Mouse (Mus musculus): ENCODE measurements around the gene Abcc3. TPM values are rescaled to one million over a fixed set of nuclear protein-coding genes. Genes with fewer than 3 reads are reported as not detected.

The Abcc3 gene
- polyA plus RNA-seq, 1 experiment from 2014 or later: 1.1 TPM

GRCm38 (mm10) chr11:94330211-94330610, 62.6 kb downstream of the Abcc3 start:
- 89% methylated on average over 3 of the region's 3 CpGs for WGBS
- Histone ChIP-seq H3K4me3 (no peak overlapping the region), H3K4me2 (replicated peaks) (peak overlapping the region; percentile 70; the same call in 1 of the 2 replicates)

GRCm38 (mm10) chr11:94329270-94329891, 63.4 kb downstream of the Abcc3 start:
- no peaks in the 10 kb centered on the region for H3K9me3 ChIP-seq
- H3K36me3 ChIP-seq: peaks cover 10% of the 10 kb centered on the region
- 0 out of 2 replicates have a peak overlapping the region, but pooled peaks have one; percentile 77 for H3K4me3 ChIP-seq
- peak overlapping the region; percentile 70 for H3K4me2 ChIP-seq (replicated peaks)
- H3K9ac ChIP-seq: no peak overlapping the region
- 53% methylated on average over 4 of the region's 4 CpGs for WGBS
- no peak for ATAC-seq (ENCODE audit: low FRiP score, low read depth)
- no peak overlapping the region for H3K27ac ChIP-seq
- H3K4me1 ChIP-seq: peaks cover 27% of the 10 kb centered on the region
- H3K27me3 ChIP-seq: no peaks in the 10 kb centered on the region

More at GRCm38 (mm10) chr11:94330211-94330610, 62.6 kb downstream of the Abcc3 start:
- ATAC-seq (ENCODE audit: low FRiP score, low read depth): no peak
- Histone ChIP-seq H3K9ac (no peak overlapping the region), H3K9me3 (no peaks in the 10 kb centered on the region), H3K27me3 (no peaks in the 10 kb centered on the region), H3K27ac (no peak overlapping the region), H3K4me1 (peaks cover 27% of the 10 kb centered on the region), H3K36me3 (peaks cover 16% of the 10 kb centered on the region)

- H3K36me3 ChIP-seq: peaks cover 4% of the 10 kb centered on the region; the same call in 1 of the 2 replicates
- peak overlapping the region; percentile 93 for H3K9ac ChIP-seq
- ATAC-seq (ENCODE audit: low FRiP score, low read depth): no peak
- H3K9me3 ChIP-seq: no peaks in the 10 kb centered on the region
- peak overlapping the region; percentile 98 for H3K27ac ChIP-seq
- WGBS: 2% methylated on average over 10 of the region's 10 CpGs
- peak overlapping the region; percentile 77 for H3K4me3 ChIP-seq
- H3K27me3 ChIP-seq: no peaks in the 10 kb centered on the region
- peak overlapping the region; percentile 70 for H3K4me2 ChIP-seq (replicated peaks)
- peaks cover 27% of the 10 kb centered on the region for H3K4me1 ChIP-seq
Measured at GRCm38 (mm10) chr11:94328644-94329025, 64.2 kb downstream of the Abcc3 start.

GRCm38 (mm10) chr11:94327693-94328643, 64.8 kb downstream of the Abcc3 start, which contains the start of gene Ankrd40:
Gene Ankrd40, plus strand, starts transcription at chr11:94328001.
- ATAC-seq (ENCODE audit: low FRiP score, low read depth): peak; percentile 89
- Histone ChIP-seq H3K9me3 (no peaks in the 10 kb centered on the region), H3K4me1 (peaks cover 27% of the 10 kb centered on the region), H3K36me3 (peaks cover 3% of the 10 kb centered on the region; the same call in 1 of the 2 replicates), H3K9ac (peak within 1 kb of the TSS; percentile 93), H3K4me2 (replicated peaks) (peak within 1 kb of the TSS; percentile 70), H3K27me3 (no peaks in the 10 kb centered on the region), H3K4me3 (peak within 1 kb of the TSS; percentile 77), H3K27ac (peak within 1 kb of the TSS; percentile 98)
- under 1% methylated on average over 70 of the region's 78 CpGs for WGBS

- Histone ChIP-seq H3K9me3 (no peaks in the 10 kb centered on the region), H3K27me3 (no peaks in the 10 kb centered on the region), H3K4me2 (replicated peaks) (peak overlapping the region; percentile 70), H3K4me3 (peak overlapping the region; percentile 77), H3K4me1 (peaks cover 35% of the 10 kb centered on the region), H3K9ac (peak overlapping the region; percentile 39; the same call in 1 of the 2 replicates), H3K27ac (peak overlapping the region; percentile 67), H3K36me3 (peaks cover 3% of the 10 kb centered on the region; the same call in 1 of the 2 replicates)
- WGBS: 7% methylated on average over 10 of the region's 10 CpGs
- ATAC-seq (ENCODE audit: low FRiP score, low read depth): no peak
Measured at GRCm38 (mm10) chr11:94326961-94327411, 65.8 kb downstream of the Abcc3 start.

- Histone ChIP-seq H3K27ac (no peak overlapping the region), H3K36me3 (no peaks in the 10 kb centered on the region), H3K27me3 (no peaks in the 10 kb centered on the region), H3K9me3 (no peaks in the 10 kb centered on the region), H3K4me2 (replicated peaks) (no peak overlapping the region), H3K4me1 (peaks cover 33% of the 10 kb centered on the region), H3K9ac (no peak overlapping the region), H3K4me3 (no peak overlapping the region)
- WGBS: 90% methylated on average over 5 of the region's 5 CpGs
- ATAC-seq (ENCODE audit: low FRiP score, low read depth): no peak
Measured at GRCm38 (mm10) chr11:94324618-94325017, 68.2 kb downstream of the Abcc3 start.

- WGBS: 85% methylated on average over 5 of the region's 5 CpGs
- Histone ChIP-seq H3K36me3 (peaks cover 6% of the 10 kb centered on the region; the same call in 1 of the 2 replicates), H3K4me2 (replicated peaks) (no peak overlapping the region), H3K4me1 (peaks cover 24% of the 10 kb centered on the region), H3K4me3 (no peak overlapping the region), H3K9ac (no peak overlapping the region), H3K27ac (no peak overlapping the region), H3K27me3 (no peaks in the 10 kb centered on the region), H3K9me3 (no peaks in the 10 kb centered on the region)
- no peak for ATAC-seq (ENCODE audit: low FRiP score, low read depth)
Measured at GRCm38 (mm10) chr11:94323271-94323925, 69.4 kb downstream of the Abcc3 start.

GRCm38 (mm10) chr11:94322636-94323035, 70.2 kb downstream of the Abcc3 start:
- H3K4me1 ChIP-seq: peaks cover 32% of the 10 kb centered on the region
- H3K4me3 ChIP-seq: peak overlapping the region; percentile 98
- H3K9ac ChIP-seq: peak overlapping the region; percentile 99
- no peak for ATAC-seq (ENCODE audit: low FRiP score, low read depth)
- H3K27me3 ChIP-seq: no peaks in the 10 kb centered on the region
- H3K36me3 ChIP-seq: peaks cover 9% of the 10 kb centered on the region
- WGBS: 42% methylated on average over 5 of the region's 5 CpGs
- peak overlapping the region; percentile 98 for H3K27ac ChIP-seq
- H3K4me2 ChIP-seq (replicated peaks): peak overlapping the region; percentile 67
- no peaks in the 10 kb centered on the region for H3K9me3 ChIP-seq

- WGBS: under 1% methylated on average over 36 of the region's 36 CpGs
Measured at GRCm38 (mm10) chr11:94321931-94322400, 70.8 kb downstream of the Abcc3 start, which contains the start of gene Luc7l3. Gene Luc7l3, minus strand, starts transcription at chr11:94321988.

GRCm38 (mm10) chr11:94320969-94321930, 71.5 kb downstream of the Abcc3 start:
- WGBS: under 1% methylated on average over 67 of the region's 67 CpGs
- H3K36me3 ChIP-seq: peaks cover 9% of the 10 kb centered on the region
- H3K4me2 ChIP-seq (replicated peaks): peak overlapping the region; percentile 67
- H3K4me1 ChIP-seq: peaks cover 38% of the 10 kb centered on the region
- no peaks in the 10 kb centered on the region for H3K9me3 ChIP-seq
- peak; percentile 63 for ATAC-seq (ENCODE audit: low FRiP score, low read depth)
- peak overlapping the region; percentile 98 for H3K4me3 ChIP-seq
- no peaks in the 10 kb centered on the region for H3K27me3 ChIP-seq
- H3K9ac ChIP-seq: peak overlapping the region; percentile 99
- peak overlapping the region; percentile 98 for H3K27ac ChIP-seq

More at GRCm38 (mm10) chr11:94321931-94322400, 70.8 kb downstream of the Abcc3 start, which contains the start of gene Luc7l3:
- H3K4me2 ChIP-seq (replicated peaks): peak within 1 kb of the TSS; percentile 67
- peaks cover 36% of the 10 kb centered on the region for H3K4me1 ChIP-seq
- peaks cover 9% of the 10 kb centered on the region for H3K36me3 ChIP-seq
- H3K4me3 ChIP-seq: peak within 1 kb of the TSS; percentile 98
- H3K27ac ChIP-seq: peak within 1 kb of the TSS; percentile 98
- peak; percentile 97 for ATAC-seq (ENCODE audit: low FRiP score, low read depth)
- H3K27me3 ChIP-seq: no peaks in the 10 kb centered on the region
- no peaks in the 10 kb centered on the region for H3K9me3 ChIP-seq
- H3K9ac ChIP-seq: peak within 1 kb of the TSS; percentile 99

All from limb, embryonic 13.5 days (tissue).